Mouse (Mus musculus) kidney, adult 2 months (tissue): ENCODE data around the gene Gm49425.

Experiments
- CTCF ChIP-seq: fragments of 200-500 bp; conservative IDR thresholded peaks from 2 replicates; pipeline ENCODE4 v1.5.1; 2011; ENCODE audit warnings: low read depth, mild to moderate bottlenecking, control low read depth, low read length, moderate library complexity, mixed read lengths; ENCODE audit not compliant: insufficient read depth, insufficient read length
- POLR2A ChIP-seq: fragments of 200-500 bp; IDR thresholded peaks from one replicate; pipeline ENCODE4 v1.6.1; 2011; ENCODE audit warnings: low read depth, low read length, control low read depth

DNA sequence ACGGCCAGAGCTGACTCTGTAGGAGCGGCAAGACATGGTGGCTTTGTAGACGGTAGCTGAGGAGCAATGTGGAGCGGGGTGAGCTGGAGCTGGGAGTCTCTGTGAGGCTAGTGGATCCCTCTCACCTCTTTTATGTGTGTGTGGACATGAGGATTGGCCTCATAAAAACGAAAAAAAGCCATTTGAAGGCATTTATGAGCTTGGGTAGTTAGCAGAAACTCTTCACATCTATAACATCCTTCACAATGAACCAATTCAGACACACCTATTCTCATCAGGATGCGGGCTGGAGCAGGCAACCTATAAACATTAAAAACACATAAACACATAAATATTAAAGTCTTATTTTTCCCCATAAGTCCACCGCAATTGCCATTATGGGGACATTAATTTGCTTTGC lies 15.7 kb upstream of the Gm49425 start, which contains the start of gene Krt84:
- TF ChIP-seq CTCF (no peak), POLR2A (no peak)
